Comparison of ENCODE assay signal across 9 mouse cellular contexts in genomic region chr9:117247311-117247980, GRCm38 (mm10).
DNase-seq lines count a peak whose midpoint lies in the region; ATAC-seq lines count a peak whose summit lies in the region.
"Had no signal": no experiment of that assay in that cellular context is flagged by ENCODE, and none has a peak within 500 bp of the region (broad histone marks: within the 10 kb centered on the region; RNA-seq: fewer than 3 reads in every experiment).

No protein-coding gene starts in this region.

- 37% methylated on average over 5 of the region's 5 CpGs for WGBS in hindbrain, embryonic 10.5 days
- 43% methylated on average over 5 of the region's 5 CpGs for WGBS in hindbrain, embryonic 11.5 days
- 26% methylated on average over 5 of the region's 5 CpGs for WGBS in heart, embryonic 12.5 days

- H3K4me2 ChIP-seq in hindbrain, embryonic 11.5 days (replicated peaks; ENCODE audit: low read depth, low read length) = no peak overlapping the region
- H3K4me2 ChIP-seq in heart, embryonic 12.5 days = peak overlapping the region; percentile 48

- H3K27ac ChIP-seq in hindbrain, embryonic 10.5 days = peak overlapping the region; percentile 42; the same call in 1 of the 2 replicates
- no peak overlapping the region for H3K27ac ChIP-seq in hindbrain, embryonic 11.5 days (ENCODE audit: low read depth, low read length)
- peak overlapping the region; percentile 81 for H3K27ac ChIP-seq in heart, embryonic 12.5 days (ENCODE audit: poor library complexity, severe bottlenecking)
- H3K27ac ChIP-seq: macrophage had no signal

- peaks cover 8% of the 10 kb centered on the region; the same call in 1 of the 2 replicates for H3K27me3 ChIP-seq in hindbrain, embryonic 10.5 days (ENCODE audit: insufficient read depth, poor library complexity, severe bottlenecking)
- H3K27me3 ChIP-seq in hindbrain, embryonic 11.5 days (ENCODE audit: control insufficient read depth, insufficient read depth, low read length) = no peaks in the 10 kb centered on the region
- no peaks in the 10 kb centered on the region for H3K27me3 ChIP-seq in heart, embryonic 12.5 days (replicated peaks)

- no peak for DNase-seq in hindbrain, embryonic 10.5 days (ENCODE audit: low spot score)
- no peak for DNase-seq in hindbrain, embryonic 11.5 days (ENCODE audit: low spot score)
- DNase-seq in 3T3-L1 (ENCODE audit: low read depth, low spot score) = peak; percentile 32
- peak; percentile 18 to 36 for DNase-seq in kidney, postnatal 4 days
- DNase-seq in cerebellum, adult 8-10 months = no peak
- DNase-seq in yolk sac, embryonic 10.5 days (ENCODE audit: low spot score) = no peak

- no peak overlapping the region for H3K4me3 ChIP-seq in hindbrain, embryonic 10.5 days
- H3K4me3 ChIP-seq in hindbrain, embryonic 11.5 days (ENCODE audit: low read depth, low read length) = no peak overlapping the region
- 0 out of 2 replicates have a peak overlapping the region, but pooled peaks have one; percentile 7 for H3K4me3 ChIP-seq in heart, embryonic 12.5 days

- H3K9ac ChIP-seq in hindbrain, embryonic 11.5 days (ENCODE audit: low read depth, low read length) = no peak overlapping the region
- peak overlapping the region; percentile 30 for H3K9ac ChIP-seq in heart, embryonic 12.5 days

- H3K4me1 ChIP-seq in hindbrain, embryonic 10.5 days (replicated peaks) = peaks cover 37% of the 10 kb centered on the region
- H3K4me1 ChIP-seq in hindbrain, embryonic 11.5 days (replicated peaks; ENCODE audit: control insufficient read depth, insufficient read depth, low read length) = no peaks in the 10 kb centered on the region
- H3K4me1 ChIP-seq in heart, embryonic 12.5 days (replicated peaks) = peaks cover 34% of the 10 kb centered on the region

- no peak for ATAC-seq in hindbrain, embryonic 11.5 days (ENCODE audit: low FRiP score)
- ATAC-seq in heart, embryonic 12.5 days (ENCODE audit: insufficient number of reproducible peaks, low FRiP score) = 0 out of 2 replicates have a peak, but pooled peaks have one; percentile 47
- ATAC-seq in cerebellum, adult (ENCODE audit: insufficient number of reproducible peaks, low FRiP score, low TSS enrichment) = no peak

- no peaks in the 10 kb centered on the region for H3K9me3 ChIP-seq in hindbrain, embryonic 10.5 days
- H3K9me3 ChIP-seq in hindbrain, embryonic 11.5 days (ENCODE audit: control insufficient read depth, low read length) = no peaks in the 10 kb centered on the region
- no peaks in the 10 kb centered on the region for H3K9me3 ChIP-seq in heart, embryonic 12.5 days (replicated peaks)

- no peaks in the 10 kb centered on the region for H3K36me3 ChIP-seq in hindbrain, embryonic 10.5 days
- no peaks in the 10 kb centered on the region for H3K36me3 ChIP-seq in hindbrain, embryonic 11.5 days (ENCODE audit: control insufficient read depth, insufficient read depth, low read length)
- H3K36me3 ChIP-seq in heart, embryonic 12.5 days = peaks cover 2% of the 10 kb centered on the region; the same call in 1 of the 2 replicates

Comparison
In these comparisons a context has a peak if more than half of its experiments do, and no peak if none do; other contexts are left out.
1. DNase-seq: peak in 3T3-L1 (single experiment) and kidney, postnatal 4 days (2 of 2); none in hindbrain, embryonic 10.5 days (single experiment), hindbrain, embryonic 11.5 days (single experiment), cerebellum, adult 8-10 months (single experiment) and yolk sac, embryonic 10.5 days (single experiment).